Mouse (Mus musculus): ENCODE results near the gene Mybbp1a.
A peak's percentile ranks its signal among the peaks of the same experiment; 100 is the strongest.

Gene Mybbp1a

GRCm38 (mm10) chr11:72447475-72447874 is 6.3 kb downstream of the Mybbp1a start:
- DNase-seq: no peak

DNA sequence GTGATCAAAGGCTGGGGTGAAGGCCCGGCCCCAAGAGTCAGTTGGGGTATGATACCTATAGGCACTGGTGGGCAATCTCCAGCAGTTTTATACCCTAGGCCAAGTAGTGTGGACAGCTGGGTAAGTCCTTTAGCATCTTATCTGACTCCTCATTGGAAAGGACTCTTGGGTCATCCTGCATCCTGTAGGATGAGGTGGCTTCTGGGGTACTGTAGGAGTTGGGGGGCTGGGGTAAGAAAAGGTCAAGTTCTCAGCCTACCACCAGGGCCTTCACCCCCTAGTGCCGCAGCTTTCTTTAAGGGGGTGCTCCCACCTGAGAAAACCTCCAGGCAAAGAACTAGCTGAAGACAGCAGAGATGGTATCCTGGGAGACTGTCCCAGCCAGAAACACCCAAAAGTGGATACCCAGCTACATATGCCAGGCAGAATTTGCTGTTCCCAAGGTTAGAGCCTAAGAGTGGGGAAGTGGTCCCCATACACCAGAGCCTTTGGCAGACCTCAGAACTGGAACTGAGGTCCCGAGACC is 11.0 kb downstream of the Mybbp1a start:
- no peak for DNase-seq

- DNase-seq: no peak
These were observed 12.2 kb downstream of the Mybbp1a start for GRCm38 (mm10) chr11:72453105-72453953.

DNA sequence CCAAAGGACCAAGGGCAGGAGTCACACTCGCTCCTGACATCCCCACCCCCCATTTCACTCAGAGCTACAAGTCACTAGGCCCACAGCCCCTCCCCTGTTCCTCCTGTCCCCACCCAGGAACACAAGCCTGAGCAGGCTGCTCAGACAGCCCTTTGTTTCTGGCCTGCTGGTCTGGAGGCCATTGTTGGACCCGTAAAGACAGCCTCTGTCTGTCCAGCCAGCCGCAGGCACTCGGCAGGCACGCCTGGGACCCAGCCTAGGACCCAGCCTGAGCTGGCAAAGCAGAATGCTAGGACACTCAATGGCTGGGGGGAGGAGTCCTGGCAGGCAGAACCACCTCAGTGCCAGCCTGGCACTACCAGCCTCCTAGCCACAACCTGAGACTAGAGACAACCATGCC is 14.5 kb downstream of the Mybbp1a start:
- DNase-seq: no peak

- DNase-seq: no peak
These were observed 16.9 kb downstream of the Mybbp1a start for GRCm38 (mm10) chr11:72457995-72458496.

GRCm38 (mm10) chr11:72458502-72458901 is 17.3 kb downstream of the Mybbp1a start:
- DNase-seq: no peak

- DNase-seq: peak in 1 of 2 experiments; percentile 33
These were observed 20.4 kb downstream of the Mybbp1a start for GRCm38 (mm10) chr11:72461500-72461981.

GRCm38 (mm10) chr11:72464821-72465220 is 23.7 kb downstream of the Mybbp1a start:
- no peak for DNase-seq

DNA sequence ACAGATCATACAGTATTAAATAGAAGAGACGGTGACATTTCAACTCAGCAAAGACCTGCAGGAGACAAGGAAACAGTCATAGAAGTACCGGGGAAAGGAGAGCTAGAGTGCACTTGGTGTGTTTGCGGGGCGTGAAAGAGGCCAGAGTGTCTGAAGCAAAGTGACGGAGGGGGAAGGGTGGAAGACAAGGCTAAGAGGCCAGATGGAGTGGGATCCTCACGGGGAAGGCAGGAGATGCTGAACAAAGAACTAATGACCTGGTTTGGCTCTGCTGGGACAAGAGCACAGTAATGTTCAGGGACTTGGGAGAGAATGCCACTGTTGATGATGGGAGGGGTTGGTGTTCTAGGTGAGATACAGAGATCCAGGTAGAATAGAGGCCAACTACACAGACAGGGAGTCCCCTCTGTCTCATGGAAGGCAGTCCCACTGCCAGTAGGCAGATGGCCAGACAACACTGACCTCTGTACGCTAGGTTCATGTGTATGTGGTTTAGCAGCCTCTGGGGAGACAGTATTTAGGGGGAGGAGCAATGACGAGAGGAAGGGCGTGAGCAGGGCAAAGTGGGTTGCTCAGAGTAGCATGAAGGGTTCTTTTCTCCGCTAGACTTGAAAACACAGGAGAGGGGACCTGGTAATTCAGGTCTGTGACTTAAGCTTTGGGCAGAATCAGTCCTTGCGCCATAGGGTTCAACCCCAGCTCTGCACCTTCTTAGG is 25.0 kb downstream of the Mybbp1a start:
- peak; percentile 53 to 60 for DNase-seq

GRCm38 (mm10) chr11:72466694-72467507 is 25.7 kb downstream of the Mybbp1a start:
- peak in 1 of 2 experiments; percentile 33 for DNase-seq

GRCm38 (mm10) chr11:72468525-72468924 is 27.4 kb downstream of the Mybbp1a start:
- no peak for DNase-seq

DNA sequence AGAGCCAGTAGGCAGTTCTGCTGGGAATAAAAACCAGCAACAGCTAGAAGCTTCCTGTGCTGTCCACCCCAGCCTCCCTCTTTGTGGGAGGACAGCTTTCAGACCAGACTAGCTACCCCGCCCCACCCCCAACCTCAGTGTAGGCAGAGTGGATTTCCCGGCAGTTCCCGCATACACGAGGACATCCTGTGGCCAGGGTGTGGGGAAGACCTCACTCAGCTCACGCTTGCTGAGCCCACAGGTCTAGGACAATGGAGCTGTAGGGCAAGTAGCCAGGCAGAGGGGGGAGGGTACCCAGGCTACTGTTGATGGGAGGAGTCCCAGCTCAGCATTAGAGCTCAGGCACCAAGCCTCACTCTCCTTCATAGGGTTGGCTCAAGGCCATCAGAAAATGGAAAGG is 28.1 kb downstream of the Mybbp1a start:
- DNase-seq: peak; percentile 27 to 33

GRCm38 (mm10) chr11:72470004-72470403 is 28.8 kb downstream of the Mybbp1a start:
- DNase-seq: no peak

DNA sequence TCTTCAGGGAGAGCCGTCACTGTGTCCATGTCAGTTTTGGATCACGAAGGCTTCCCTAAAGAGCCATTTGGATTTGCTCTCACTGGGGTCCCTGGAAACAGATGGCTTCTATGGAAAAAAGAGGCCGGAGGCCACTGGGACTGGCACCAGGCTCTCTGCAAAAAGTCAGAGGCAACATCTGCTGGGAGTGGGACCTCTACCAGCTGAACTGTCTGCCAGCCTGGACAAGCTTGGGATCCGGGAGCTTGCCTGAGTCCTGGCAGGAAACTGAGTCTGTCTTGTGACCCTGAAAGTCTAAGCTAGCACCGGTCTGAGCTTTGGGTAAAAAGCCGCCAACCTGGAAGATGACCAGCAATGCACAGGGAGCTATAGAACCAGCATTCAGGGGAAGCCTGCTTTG is 30.2 kb downstream of the Mybbp1a start:
- no peak for DNase-seq

DNA sequence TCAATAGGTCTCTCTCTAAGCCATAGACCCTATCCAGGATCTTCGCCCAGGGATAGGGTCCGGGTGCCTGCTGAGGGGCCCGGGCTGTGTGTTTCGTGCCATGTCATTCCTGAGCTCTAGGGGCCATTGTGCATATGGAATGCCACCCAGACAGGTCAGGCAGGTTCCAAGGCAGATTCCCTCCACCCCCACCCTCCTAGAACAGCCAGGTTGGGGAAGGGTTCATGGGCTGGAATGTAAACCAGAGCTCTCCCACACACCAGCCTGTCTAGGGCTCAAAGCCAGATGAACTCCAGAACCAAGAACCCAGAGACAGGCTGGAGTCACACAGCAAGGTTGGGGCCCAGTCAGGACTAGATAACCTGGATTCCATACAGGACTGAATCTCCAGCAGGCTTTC is 32.4 kb downstream of the Mybbp1a start:
- DNase-seq: no peak

DNA sequence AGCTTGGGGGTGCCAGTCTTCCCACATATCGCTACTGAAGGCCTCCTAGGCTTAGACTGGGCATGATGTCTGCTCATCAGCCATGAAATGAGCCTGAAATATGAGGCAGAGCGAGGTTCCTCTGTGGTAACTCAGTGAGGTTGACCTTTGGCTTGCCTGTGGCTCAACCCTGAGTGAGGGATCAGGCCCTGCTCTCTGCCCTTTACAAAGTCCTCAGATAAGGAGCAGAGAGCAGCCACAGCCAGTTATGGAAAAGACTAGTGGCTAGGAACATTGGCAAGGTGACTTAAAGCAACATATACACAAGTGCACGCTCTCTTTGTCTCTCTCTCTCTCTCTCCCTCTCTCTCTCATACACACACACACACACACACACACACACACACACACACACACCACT is 33.8 kb downstream of the Mybbp1a start:
- DNase-seq: no peak

- no peak for DNase-seq
These were observed 34.3 kb downstream of the Mybbp1a start for GRCm38 (mm10) chr11:72475408-72475807.

DNA sequence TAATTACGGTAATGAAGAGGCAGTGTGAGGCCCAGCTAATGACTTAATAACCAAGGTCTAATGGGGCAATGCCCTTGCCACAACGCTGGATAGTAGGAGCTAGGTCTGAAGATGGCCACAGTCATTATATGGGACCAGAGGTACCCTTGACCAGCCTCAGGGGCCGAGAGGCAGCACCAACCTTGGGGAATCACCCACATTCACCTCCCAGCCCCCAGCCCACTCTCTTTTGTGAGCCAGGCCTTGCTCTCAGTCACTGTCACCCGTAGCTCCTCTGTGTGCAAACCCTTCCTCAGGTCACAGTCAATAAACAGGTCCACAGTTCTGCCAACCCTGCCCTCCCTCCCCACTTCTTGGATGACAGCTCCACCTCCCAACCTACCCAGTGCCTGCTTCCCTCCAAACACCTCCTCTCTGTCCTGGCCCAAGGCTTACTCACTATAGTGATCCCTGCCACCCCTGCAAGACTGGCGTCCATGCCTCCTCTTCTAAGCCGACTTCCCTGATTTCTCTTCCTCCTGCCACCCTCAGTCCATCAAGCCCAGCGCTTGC is 35.0 kb downstream of the Mybbp1a start:
- DNase-seq: no peak

DNA sequence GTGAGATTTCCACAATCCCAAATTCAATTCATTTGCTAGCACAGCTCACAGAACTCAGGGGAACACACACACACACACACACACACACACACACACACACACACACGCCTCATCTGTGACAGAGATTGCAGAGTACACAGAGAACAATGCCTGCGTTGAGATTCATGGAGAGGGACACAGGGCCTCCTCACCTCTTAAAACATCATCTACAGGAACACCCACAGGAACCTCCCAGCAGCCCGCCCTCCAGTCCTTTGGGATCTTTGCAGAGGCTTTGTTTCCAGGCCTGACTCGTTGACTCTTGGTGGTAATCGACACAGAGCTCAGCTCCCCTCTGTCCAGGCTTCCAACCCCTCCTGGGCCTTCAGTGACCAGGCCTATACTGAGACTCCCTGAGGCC is 36.0 kb downstream of the Mybbp1a start:
- DNase-seq: no peak

DNA sequence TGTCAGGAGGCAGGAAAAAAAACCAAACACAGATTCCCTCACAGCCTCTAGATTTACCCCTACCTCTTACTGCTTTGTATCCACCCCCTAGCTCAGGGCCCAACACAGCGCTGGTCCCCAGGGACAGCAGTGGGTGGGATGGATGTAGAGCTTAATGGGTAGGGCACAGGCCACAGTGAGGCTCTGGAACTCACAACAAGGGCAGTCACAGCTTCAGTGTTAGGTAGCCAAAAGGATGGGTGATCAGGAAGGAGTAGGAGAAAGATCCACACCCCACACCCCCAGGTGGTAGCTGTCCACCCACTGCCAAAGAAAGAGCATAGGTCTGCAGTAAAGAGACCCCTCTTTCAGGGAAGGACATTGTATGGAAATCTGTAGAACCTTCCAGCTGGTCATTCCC is 36.5 kb downstream of the Mybbp1a start:
- DNase-seq: no peak

DNA sequence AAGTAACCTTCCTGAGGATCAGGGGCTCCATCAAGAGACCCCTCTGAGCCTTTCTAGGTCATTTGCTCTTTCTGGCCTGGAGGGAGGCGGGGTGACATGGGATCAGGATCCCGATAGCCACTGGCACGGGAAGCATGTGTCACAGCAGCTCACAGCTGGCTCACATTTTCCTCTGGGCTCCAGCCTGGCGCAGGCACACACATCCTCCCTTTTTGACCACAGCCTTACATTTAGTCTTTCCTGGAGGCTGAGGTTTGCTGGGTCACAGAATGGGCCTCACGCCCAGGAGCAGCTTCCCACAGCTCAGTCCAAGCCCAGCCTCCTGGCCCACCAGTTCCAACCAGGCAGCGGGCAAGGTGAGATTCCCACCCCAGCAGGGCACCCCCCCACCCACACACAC is 37.1 kb downstream of the Mybbp1a start:
- no peak for DNase-seq

GRCm38 (mm10) chr11:72479499-72479898 is 38.3 kb downstream of the Mybbp1a start:
- DNase-seq: no peak
